Mouse (Mus musculus) pancreas, adult 10 weeks (tissue): ENCODE results near the gene Gm17545. TPM values are rescaled to one million over a fixed set of nuclear protein-coding genes. Genes with fewer than 3 reads are reported as not detected.

Experiments used
- polyA plus RNA-seq: library from polyadenylated mRNA; stranded (reverse); fragments of 350-450 nt; fragmentation: Illumina TruSeq; extraction: RNeasy Lipid Tissue Mini Kit (QIAGEN cat#74804); gene quantifications from one replicate; pipeline ENCODE4 v1.2.3, GENCODE M21; 2015; ENCODE audit warnings: low read depth, low replicate concordance; ENCODE audit not compliant: insufficient read depth

Gm17545 gene
- not detected for polyA plus RNA-seq

DNA sequence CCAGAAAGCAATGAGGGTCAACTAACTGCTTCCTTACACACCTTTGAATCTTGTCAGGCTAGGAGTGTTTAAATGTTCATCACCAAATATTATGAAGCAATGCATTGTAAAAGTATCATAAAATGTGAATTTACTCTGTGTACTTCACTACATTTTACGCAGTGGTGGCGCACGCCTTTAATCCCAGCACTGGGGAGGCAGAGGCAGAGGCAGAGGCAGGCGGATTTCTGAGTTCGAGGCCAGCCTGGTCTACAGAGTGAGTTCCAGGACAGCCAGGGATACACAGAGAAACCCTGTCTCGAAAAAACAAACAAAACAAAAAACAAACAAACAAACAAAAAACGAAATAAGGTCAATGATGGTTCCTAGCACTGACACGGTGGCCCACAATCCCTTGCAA is at the start of gene Gm17545:
Gene Gm17545, plus strand, starts transcription at position 301 of the 400 bp plus-strand sequence.

DNA sequence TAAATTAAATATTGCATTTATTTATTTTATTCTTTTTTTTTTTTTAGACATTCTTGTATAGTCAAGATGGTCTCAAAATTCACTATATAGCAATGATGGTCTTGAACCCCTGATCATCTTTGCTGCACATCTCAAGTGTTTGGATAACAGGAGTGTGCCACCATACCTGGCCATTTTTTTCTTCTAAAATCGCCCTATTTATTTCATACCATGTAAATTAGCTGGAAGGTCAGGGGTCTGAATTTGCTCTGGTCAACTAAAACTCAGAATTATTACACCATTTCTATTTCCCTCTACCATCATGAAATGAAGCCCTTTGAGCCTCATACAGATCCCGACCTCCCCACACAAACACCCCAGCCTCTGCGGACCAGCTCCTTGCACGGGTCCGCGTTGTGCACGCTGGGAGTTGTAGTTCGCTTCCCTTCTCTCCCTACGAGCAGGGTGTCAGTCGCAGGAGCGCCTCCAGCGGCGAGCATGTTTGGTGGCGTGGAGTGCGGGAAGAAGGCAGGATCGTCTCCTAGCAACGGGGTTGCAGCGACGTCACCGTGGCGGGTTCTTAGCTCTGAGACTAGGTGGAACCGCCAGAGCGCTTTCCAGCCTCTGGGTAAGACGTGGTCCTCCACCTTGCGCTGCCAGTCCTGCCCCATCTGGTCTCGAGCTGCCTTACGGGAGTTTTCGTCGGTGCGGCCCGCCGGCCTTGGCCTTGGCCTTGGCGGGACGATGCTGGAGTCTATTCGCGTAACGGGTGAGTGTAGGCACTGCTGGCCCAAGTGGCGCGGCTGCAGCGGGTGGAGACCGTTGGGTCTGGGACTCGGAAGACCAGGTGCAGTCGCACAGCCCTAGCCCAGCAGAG is 42.9 kb upstream of the Gm17545 start, which contains the start of gene 9530077C05Rik:
Gene 9530077C05Rik, plus strand, starts transcription at position 512 of the 856 bp plus-strand sequence.

DNA sequence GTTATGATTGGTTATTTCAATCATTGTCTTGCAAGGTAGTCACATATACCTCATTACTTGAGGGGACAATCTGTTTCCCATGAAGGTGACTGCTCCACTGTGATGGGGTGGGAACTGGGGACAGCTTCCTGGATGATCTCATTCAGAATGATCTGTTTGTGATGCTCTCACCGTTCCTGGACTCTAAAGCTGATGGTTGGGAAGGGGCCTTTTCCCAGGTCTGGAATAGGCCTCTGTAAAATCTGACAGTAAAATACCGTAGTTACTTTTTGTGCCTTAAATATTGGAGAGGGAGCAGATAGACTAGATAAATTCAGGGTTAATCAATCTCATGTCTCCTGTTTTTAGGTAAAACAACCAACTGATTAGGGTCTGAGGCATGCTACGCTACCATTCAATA is 15.6 kb downstream of the Gm17545 start, which contains the start of gene Rp9:
Gene Rp9, minus strand, starts transcription at position 101 of the 400 bp plus-strand sequence.

DNA sequence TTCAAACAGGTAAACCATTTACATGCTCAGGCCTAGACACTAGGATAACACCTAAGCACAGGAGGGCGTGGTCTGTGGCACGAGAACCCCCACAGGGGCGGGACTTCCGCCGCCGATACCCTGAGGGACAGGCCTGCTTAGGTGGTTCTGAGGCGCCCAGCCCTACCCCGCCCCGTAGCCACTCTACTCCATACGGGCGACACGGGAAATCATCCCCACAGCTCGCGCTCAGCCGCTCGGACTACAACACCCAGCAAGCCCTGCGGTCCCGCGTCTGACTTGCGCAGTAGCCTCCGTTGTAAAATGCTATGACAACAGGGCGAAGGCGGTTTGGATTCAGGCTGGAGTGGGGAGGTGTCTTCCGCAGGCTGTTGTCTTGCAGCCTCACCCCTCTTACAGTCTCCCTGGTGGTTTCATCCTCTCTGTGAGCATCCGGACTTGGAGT is 21.4 kb downstream of the Gm17545 start, which contains the start of gene Bbs9:
Gene Bbs9, plus strand, starts transcription at position 292 of the 445 bp plus-strand sequence.

Other genes with a start within 250 kb of the Gm17545 start
- gene Zfp809, start 228.6 kb upstream of the Gm17545 start, polyA plus RNA-seq: 11.5 TPM
- gene Zfp599, start 194.4 kb upstream of the Gm17545 start, polyA plus RNA-seq: not detected
- 8.2 TPM for gene Zfp810, start 146.6 kb upstream of the Gm17545 start, polyA plus RNA-seq
- gene Anln, start 65.1 kb upstream of the Gm17545 start, polyA plus RNA-seq: 1.0 TPM
- 1.00 TPM for gene 9530077C05Rik, start 42.8 kb upstream of the Gm17545 start, polyA plus RNA-seq
- 22.8 TPM for gene Rp9, start 15.5 kb downstream of the Gm17545 start, polyA plus RNA-seq
- gene Bbs9, start 21.4 kb downstream of the Gm17545 start, polyA plus RNA-seq: 4.4 TPM